Mouse (Mus musculus): ENCODE data around the gene Il2ra.

- TF ChIP-seq CTCF (IDR thresholded peaks at IDR 0.05; ENCODE audit: extremely low read depth, insufficient read depth, low read length) = no peak
- TF ChIP-seq POLR2A (IDR thresholded peaks at IDR 0.05; ENCODE audit: extremely low read depth, insufficient read depth, low read length) = no peak
These were observed 6.5 kb upstream of the Il2ra start for GRCm38 (mm10) chr2:11636138-11636480.
